Mouse (Mus musculus) cerebellum, postnatal 25 days (tissue): Measurements from ENCODE around the gene Psmb3.
A peak's percentile ranks its signal among the peaks of the same experiment; 100 is the strongest.
"Not testable (repeated sequence)": the region's sequence is repeated elsewhere in the genome, so short reads cannot be mapped to it uniquely, and the experiment has no call there.

Experiments used
- DNase-seq, 2 experiments: peaks; one replicate each; pipeline ENCODE4 v3.0.0; 2021; ENCODE audit warnings: mixed read lengths in 2 of 2

Psmb3 gene

GRCm38 (mm10) chr11:97703039-97703826 lies at the start of gene Psmb3:
Gene Psmb3 (plus strand): TSS chr11:97703399.
- DNase-seq = peak; percentile 95 to 99

- DNase-seq = no peak
Measured at GRCm38 (mm10) chr11:97654210-97654609, 49.0 kb upstream of the Psmb3 start.

- peak in 1 of 2 experiments; percentile 46 for DNase-seq
Measured at GRCm38 (mm10) chr11:97656269-97656971, 46.8 kb upstream of the Psmb3 start.

GRCm38 (mm10) chr11:97657184-97657945 lies 45.8 kb upstream of the Psmb3 start:
- DNase-seq = peak in 1 of 2 experiments; percentile 52

GRCm38 (mm10) chr11:97657967-97658366 lies 45.2 kb upstream of the Psmb3 start:
- not testable (repeated sequence) for DNase-seq

- DNase-seq = no peak
Measured at GRCm38 (mm10) chr11:97658751-97659266, 44.4 kb upstream of the Psmb3 start.

GRCm38 (mm10) chr11:97659267-97659989 lies 43.8 kb upstream of the Psmb3 start:
- no peak for DNase-seq

GRCm38 (mm10) chr11:97659990-97660714 lies 43.0 kb upstream of the Psmb3 start:
- DNase-seq = peak; percentile 86 to 91

- DNase-seq = no peak
Measured at GRCm38 (mm10) chr11:97660734-97661647, 42.2 kb upstream of the Psmb3 start.

GRCm38 (mm10) chr11:97661648-97662133 lies 41.5 kb upstream of the Psmb3 start:
- peak in 1 of 2 experiments; percentile 59 for DNase-seq

- DNase-seq = peak in 1 of 2 experiments; percentile 30
Measured at GRCm38 (mm10) chr11:97662207-97662892, 40.8 kb upstream of the Psmb3 start.

GRCm38 (mm10) chr11:97662893-97663527 lies 40.2 kb upstream of the Psmb3 start, which contains the start of gene Mllt6:
Gene Mllt6 (plus strand): TSS chr11:97663414.
- peak; percentile 83 to 92 for DNase-seq

GRCm38 (mm10) chr11:97663528-97664338 lies 39.5 kb upstream of the Psmb3 start:
- DNase-seq = peak; percentile 53 to 65

GRCm38 (mm10) chr11:97664339-97664665 lies 38.9 kb upstream of the Psmb3 start:
- DNase-seq = no peak

- DNase-seq = peak in 1 of 2 experiments; percentile 33
Measured at GRCm38 (mm10) chr11:97664771-97665240, 38.4 kb upstream of the Psmb3 start.

GRCm38 (mm10) chr11:97665431-97665830 lies 37.8 kb upstream of the Psmb3 start:
- DNase-seq = no peak

- no peak for DNase-seq
Measured at GRCm38 (mm10) chr11:97666221-97666620, 37.0 kb upstream of the Psmb3 start.

- peak in 1 of 2 experiments; percentile 22 for DNase-seq
Measured at GRCm38 (mm10) chr11:97666794-97667193, 36.4 kb upstream of the Psmb3 start.
